Mouse (Mus musculus): Measurements from ENCODE around the gene 9530077C05Rik. TPM values are rescaled to one million over a fixed set of nuclear protein-coding genes. Genes with fewer than 3 reads are reported as not detected.
"Not testable (repeated sequence)": the region's sequence is repeated elsewhere in the genome, so short reads cannot be mapped to it uniquely, and the experiment has no call there.

Gene 9530077C05Rik
- total RNA-seq, 4 experiments from 2014 or later: 0.15 to 0.32 (median 0.19) TPM

- no peak for DNase-seq (ENCODE audit: low spot score in 2 of 2)
Observed at GRCm38 (mm10) chr9:22419877-22420276, 8.6 kb downstream of the 9530077C05Rik start.

DNA sequence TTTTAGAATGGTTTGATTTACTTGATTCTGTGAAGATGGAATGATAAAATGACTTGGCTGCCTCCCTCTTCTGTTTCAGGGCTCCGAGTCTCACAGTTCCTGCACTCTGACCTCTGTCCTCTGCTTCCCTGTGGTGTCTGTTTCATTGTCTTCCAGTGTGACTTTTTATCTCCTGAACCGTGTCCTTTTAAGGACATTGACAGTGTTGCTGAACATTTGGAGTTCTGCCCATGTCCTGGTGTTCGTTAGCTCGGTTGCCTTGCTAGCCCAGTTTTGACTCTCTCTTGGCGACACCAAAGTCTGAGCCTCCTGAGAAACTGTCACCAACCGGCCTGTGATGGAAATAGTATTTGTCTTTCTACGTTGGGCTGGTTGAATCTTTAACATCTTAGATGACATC, 9.2 kb downstream of the 9530077C05Rik start:
- DNase-seq (ENCODE audit: low spot score in 2 of 2): no peak

GRCm38 (mm10) chr9:22422559-22422958, 11.2 kb downstream of the 9530077C05Rik start:
- DNase-seq (ENCODE audit: low spot score in 2 of 2): no peak

DNA sequence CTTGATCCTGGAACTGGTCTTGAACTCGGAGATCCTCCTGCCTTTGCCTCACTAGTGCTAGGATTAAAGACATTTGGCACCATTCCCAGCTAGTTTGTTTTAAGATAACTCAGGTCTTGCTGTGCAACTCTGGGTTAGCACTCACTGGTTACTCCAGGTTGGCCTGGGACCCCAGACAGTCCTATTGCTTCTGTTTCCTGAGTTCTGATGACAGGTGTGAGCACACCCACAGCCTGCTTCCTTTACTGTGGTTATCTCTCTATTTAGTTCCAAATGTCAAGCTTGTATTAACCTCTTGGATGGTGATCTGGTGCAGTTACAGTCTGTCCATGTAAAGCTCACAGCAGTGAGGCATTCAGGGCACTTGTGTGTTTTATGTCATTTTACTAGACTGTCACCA, 12.2 kb downstream of the 9530077C05Rik start:
- no peak for DNase-seq (ENCODE audit: low spot score in 2 of 2)

DNA sequence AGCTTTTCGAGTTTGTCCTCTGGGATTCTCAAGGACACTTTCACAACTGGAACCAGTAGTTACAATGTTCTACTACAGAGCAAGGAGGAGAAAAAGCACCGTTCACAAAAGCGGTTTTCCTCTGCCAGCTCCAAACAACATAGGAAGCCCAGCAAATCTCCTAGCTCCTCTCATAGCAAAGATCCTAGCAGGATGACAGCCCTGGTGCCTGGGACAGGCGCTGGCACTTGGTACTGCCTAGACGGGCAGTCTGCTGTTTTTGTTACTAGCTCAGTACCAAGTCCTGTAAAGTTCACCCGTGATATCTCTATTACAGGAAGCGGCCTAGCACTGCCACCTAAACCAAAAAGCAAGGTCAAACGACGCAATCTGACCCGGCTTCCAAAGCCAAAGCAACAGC, 12.9 kb downstream of the 9530077C05Rik start:
- no peak for DNase-seq (ENCODE audit: low spot score in 2 of 2)

- no peak for DNase-seq (ENCODE audit: low spot score in 2 of 2)
Observed at GRCm38 (mm10) chr9:22424719-22425118, 13.4 kb downstream of the 9530077C05Rik start.

GRCm38 (mm10) chr9:22428028-22428665, 16.8 kb downstream of the 9530077C05Rik start:
- DNase-seq (ENCODE audit: low spot score in 2 of 2): no peak

- no peak for DNase-seq (ENCODE audit: low spot score in 2 of 2)
Observed at GRCm38 (mm10) chr9:22428666-22429410, 17.5 kb downstream of the 9530077C05Rik start.

- no peak for DNase-seq (ENCODE audit: low spot score in 2 of 2)
Observed at GRCm38 (mm10) chr9:22429533-22430241, 18.4 kb downstream of the 9530077C05Rik start.

GRCm38 (mm10) chr9:22430315-22430840, 19.1 kb downstream of the 9530077C05Rik start:
- no peak for DNase-seq (ENCODE audit: low spot score in 2 of 2)

DNA sequence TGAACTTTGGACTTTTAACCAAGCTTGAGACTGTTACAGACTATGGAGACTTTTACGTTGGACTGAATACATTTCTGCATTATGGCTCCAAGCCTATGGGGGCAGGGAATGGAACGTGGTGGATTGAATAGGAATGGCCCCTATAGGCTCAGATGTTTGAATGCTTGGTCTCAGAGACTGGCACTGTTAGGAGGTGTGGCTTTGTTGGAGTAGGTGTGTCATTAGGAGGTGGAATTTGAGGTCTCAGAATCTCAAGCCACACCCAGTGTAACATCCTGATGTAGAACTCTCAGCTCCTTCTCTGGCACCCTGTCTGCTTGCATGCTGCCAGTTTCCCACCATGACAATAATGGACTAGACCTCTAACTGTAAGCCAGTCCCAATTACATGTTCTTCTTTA, 21.9 kb downstream of the 9530077C05Rik start:
- no peak for DNase-seq (ENCODE audit: low spot score in 2 of 2)

GRCm38 (mm10) chr9:22434101-22434500, 22.8 kb downstream of the 9530077C05Rik start:
- DNase-seq (ENCODE audit: low spot score in 2 of 2): no peak

GRCm38 (mm10) chr9:22438826-22439225, 27.5 kb downstream of the 9530077C05Rik start:
- no peak for DNase-seq (ENCODE audit: low spot score in 2 of 2)

DNA sequence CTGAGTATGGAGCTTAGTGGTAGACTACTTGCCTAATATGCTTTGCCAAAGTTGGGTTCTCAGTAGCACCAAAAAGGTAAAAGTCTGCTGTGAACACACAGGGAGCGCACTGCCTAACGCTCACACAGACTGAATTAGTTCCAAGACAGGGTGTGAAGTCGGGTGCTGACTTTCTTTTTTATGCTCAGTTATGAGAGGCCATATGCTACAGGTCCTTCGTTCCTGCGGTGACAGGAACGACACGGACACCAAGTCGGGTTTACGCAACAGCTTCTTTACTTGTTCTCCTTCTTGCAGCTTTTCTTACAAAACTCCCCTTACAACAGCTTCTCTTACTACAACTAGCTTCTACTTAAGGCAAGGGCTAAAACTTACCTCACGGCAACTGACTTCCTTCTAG, 31.8 kb downstream of the 9530077C05Rik start:
- no peak for DNase-seq (ENCODE audit: low spot score in 2 of 2)

DNA sequence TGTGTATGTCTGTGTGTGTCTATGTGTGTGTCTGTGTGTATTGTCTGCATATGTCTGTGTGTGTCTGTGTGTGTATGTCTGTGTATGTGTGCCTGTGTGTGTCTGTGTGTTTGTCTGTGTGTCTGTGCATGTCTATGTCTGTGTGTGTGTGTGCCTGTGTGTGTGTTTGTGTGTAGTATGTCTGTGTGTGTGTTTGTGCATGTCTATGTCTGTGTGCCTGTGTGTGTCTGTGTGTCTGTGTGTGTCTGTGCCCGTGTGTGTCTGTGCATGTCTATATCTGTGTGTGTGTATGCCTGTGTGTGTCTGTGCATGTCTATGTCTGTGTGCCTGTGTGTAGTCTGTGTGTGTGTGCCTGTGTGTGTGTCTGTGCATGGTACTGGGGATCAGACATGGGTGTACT, 33.8 kb downstream of the 9530077C05Rik start:
- DNase-seq (ENCODE audit: low spot score in 2 of 2): no peak

DNA sequence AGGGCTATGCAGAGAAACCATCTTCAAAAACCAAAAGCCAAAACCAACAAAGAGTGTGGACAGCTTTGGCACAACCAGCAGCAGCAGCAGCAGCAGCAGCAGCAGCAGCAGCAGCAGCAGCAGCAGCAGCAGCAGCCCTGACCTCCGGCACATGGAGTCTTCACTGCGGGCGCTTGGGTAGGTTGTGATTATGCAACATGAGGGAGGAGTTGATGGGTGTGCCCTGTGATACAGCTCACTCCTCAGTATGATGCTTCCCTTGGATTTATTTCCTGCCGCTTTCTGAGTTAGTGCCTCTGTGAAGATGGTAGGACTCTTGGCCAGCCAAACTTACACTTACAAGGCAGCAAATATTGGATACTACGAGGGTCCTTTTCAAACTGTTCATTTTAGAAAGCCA, 35.9 kb downstream of the 9530077C05Rik start:
- no peak for DNase-seq (ENCODE audit: low spot score in 2 of 2)

- no peak for DNase-seq (ENCODE audit: low spot score in 2 of 2)
Observed at GRCm38 (mm10) chr9:22448420-22448819, 37.1 kb downstream of the 9530077C05Rik start.

GRCm38 (mm10) chr9:22449209-22449608, 37.9 kb downstream of the 9530077C05Rik start:
- DNase-seq (ENCODE audit: low spot score in 2 of 2): no peak

- no peak for DNase-seq (ENCODE audit: low spot score in 2 of 2)
Observed at GRCm38 (mm10) chr9:22452697-22453096, 41.4 kb downstream of the 9530077C05Rik start.

GRCm38 (mm10) chr9:22453501-22453924, 42.2 kb downstream of the 9530077C05Rik start:
- DNase-seq (ENCODE audit: low spot score in 2 of 2): no peak

GRCm38 (mm10) chr9:22453990-22454389, 42.7 kb downstream of the 9530077C05Rik start, which contains the start of gene Gm17545:
Gene Gm17545 (plus strand): TSS chr9:22454290.
- DNase-seq (ENCODE audit: low spot score in 2 of 2): not testable (repeated sequence)

DNA sequence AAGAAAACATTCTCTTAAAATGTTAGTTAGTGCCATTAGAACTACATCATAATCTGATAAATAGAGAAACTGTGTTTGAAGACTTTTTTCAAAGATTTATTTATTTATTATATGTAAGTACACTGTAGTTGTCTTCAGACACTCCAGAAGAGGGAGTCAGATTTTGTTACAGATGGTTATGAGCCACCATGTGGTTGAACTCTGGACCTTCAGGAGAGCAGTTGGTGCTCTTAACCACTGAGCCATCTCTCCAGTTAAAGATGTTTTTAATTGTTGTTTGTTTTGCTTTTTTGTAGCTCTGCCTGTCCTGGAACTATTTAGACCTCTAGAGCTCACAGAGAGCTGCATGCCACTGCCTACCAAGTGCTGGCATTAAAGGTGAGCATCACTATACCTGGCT, 43.7 kb downstream of the 9530077C05Rik start:
- no peak for DNase-seq (ENCODE audit: low spot score in 2 of 2)

Data from gastrocnemius, adult 8-10 months (tissue).